Mouse (Mus musculus) heart, postnatal 0 days (tissue): Measurements from ENCODE around the gene Rfx2.

Experiments used
- CTCF ChIP-seq: IDR thresholded peaks from 2 replicates; pipeline ENCODE4 v1.5.1; 2016; ENCODE audit warnings: antibody characterized with exemption, control low read depth, low read depth
- EP300 ChIP-seq: IDR thresholded peaks from 2 replicates; pipeline ENCODE4 v1.6.1; 2016; ENCODE audit warnings: antibody characterized with exemption, low read depth

- no peak for TF ChIP-seq CTCF
- no peak for TF ChIP-seq EP300
These were observed 43.4 kb upstream of the Rfx2 start, which contains the start of gene Acsbg2 for GRCm38 (mm10) chr17:56874237-56874636.
